Mouse (Mus musculus): ENCODE results near the gene Gm8050. TPM values are rescaled to one million over a fixed set of nuclear protein-coding genes. Genes with fewer than 3 reads are reported as not detected.
"Not testable (repeated sequence)": the region's sequence is repeated elsewhere in the genome, so short reads cannot be mapped to it uniquely, and the experiment has no call there.

Gene Gm8050
- not detected in 2 replicates for polyA plus RNA-seq (2016; fragmentation: Nextera tagmentation; extraction: Ambion mirVana)

GRCm38 (mm10) chr14:6720151-6720550 lies at the start of gene Gm8050:
TSS of gene Gm8050 (minus strand) at chr14:6720251.
- H3K9me3 ChIP-seq; H3K36me3 ChIP-seq (replicated peaks); H3K4me1 ChIP-seq; H3K27me3 ChIP-seq (ENCODE audit: poor library complexity, severe bottlenecking); H3K27ac ChIP-seq; H3K4me3 ChIP-seq; DNase-seq (ENCODE audit: extremely low spot score, low spot score): not testable (repeated sequence)
- WGBS, result 45% methylated on average over 1 of the region's 2 CpGs

- not testable (repeated sequence) for DNase-seq (ENCODE audit: extremely low spot score, low spot score); H3K4me1 ChIP-seq; H3K27me3 ChIP-seq (ENCODE audit: poor library complexity, severe bottlenecking); H3K36me3 ChIP-seq (replicated peaks); H3K9me3 ChIP-seq
- Histone ChIP-seq H3K27ac (peak overlapping the region; percentile 83; the same call in 1 of the 2 replicates), H3K4me3 (peak overlapping the region; percentile 51)
- 0% methylated on average over 6 of the region's 13 CpGs for WGBS
Observed at GRCm38 (mm10) chr14:6757231-6757536, 37.1 kb upstream of the Gm8050 start.

- not testable (repeated sequence) for H3K9me3 ChIP-seq; H3K36me3 ChIP-seq (replicated peaks); H3K27me3 ChIP-seq (ENCODE audit: poor library complexity, severe bottlenecking); H3K4me1 ChIP-seq
- 2% methylated on average over 32 of the region's 67 CpGs for WGBS
- H3K4me3 ChIP-seq, result peak overlapping the region; percentile 51
- DNase-seq (ENCODE audit: extremely low spot score, low spot score), result peak; percentile 12
- H3K27ac ChIP-seq, result peak overlapping the region; percentile 83
Observed at GRCm38 (mm10) chr14:6756384-6757230, 36.6 kb upstream of the Gm8050 start.

DNA sequence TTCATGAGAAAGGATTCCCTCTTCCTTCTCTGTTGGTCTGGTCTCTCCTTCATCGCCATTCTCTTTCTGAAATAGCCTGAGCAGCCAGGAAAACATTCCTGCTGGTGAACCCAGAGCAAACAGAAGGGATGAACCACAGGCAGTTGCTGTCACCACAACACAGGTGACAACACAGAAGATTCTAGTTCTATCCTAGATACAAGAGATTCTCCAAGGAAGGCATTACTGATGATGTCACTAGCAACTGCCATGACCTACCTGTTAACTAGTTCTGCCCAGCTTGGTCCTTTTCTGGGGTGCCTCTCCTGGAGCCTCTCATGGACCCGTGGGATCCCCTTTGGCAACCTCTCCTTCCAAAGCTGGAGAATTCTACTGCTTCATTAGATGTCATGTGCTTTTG lies 22.2 kb upstream of the Gm8050 start, which contains the start of gene Gm3636:
TSS of gene Gm3636 (minus strand) at position 101 of the 400 bp plus-strand sequence.
- WGBS, result no CpG with 5 or more reads among the region's 2 CpGs
- DNase-seq (ENCODE audit: extremely low spot score, low spot score); H3K27me3 ChIP-seq (ENCODE audit: poor library complexity, severe bottlenecking); H3K36me3 ChIP-seq (replicated peaks); H3K27ac ChIP-seq; H3K9me3 ChIP-seq; H3K4me1 ChIP-seq; H3K4me3 ChIP-seq: not testable (repeated sequence)

GRCm38 (mm10) chr14:6684070-6684469 lies 36.0 kb downstream of the Gm8050 start, which contains the start of gene Gm10251:
TSS of gene Gm10251 (minus strand) at chr14:6684170.
- not testable (repeated sequence) for H3K9me3 ChIP-seq; H3K36me3 ChIP-seq (replicated peaks); H3K27ac ChIP-seq; H3K4me3 ChIP-seq; DNase-seq (ENCODE audit: extremely low spot score, low spot score); H3K27me3 ChIP-seq (ENCODE audit: poor library complexity, severe bottlenecking); H3K4me1 ChIP-seq
- no CpG with 5 or more reads among the region's 1 CpGs for whole genome bisulfite sequencing

Other genes with a start within 250 kb of the Gm8050 start
- not detected in 2 replicates for gene Gm8356, start 183.0 kb downstream of the Gm8050 start, polyA plus RNA-seq (2016; fragmentation: Nextera tagmentation; extraction: Ambion mirVana)
- 0.20 and 0.50 TPM in 2 replicates for gene Gm3629, start 129.6 kb downstream of the Gm8050 start, polyA plus RNA-seq (2016; fragmentation: Nextera tagmentation; extraction: Ambion mirVana)
- not detected in 2 replicates for gene Gm3460, start 97.8 kb downstream of the Gm8050 start, polyA plus RNA-seq (2016; fragmentation: Nextera tagmentation; extraction: Ambion mirVana)
- gene Gm10251, start 36.1 kb downstream of the Gm8050 start, polyA plus RNA-seq (2016; fragmentation: Nextera tagmentation; extraction: Ambion mirVana), result not detected in 2 replicates
- 4.7 and 5.1 TPM in 2 replicates for gene Gm3636, start 22.1 kb upstream of the Gm8050 start, polyA plus RNA-seq (2016; fragmentation: Nextera tagmentation; extraction: Ambion mirVana)
- gene Gm8362, start 54.2 kb upstream of the Gm8050 start, polyA plus RNA-seq (2016; fragmentation: Nextera tagmentation; extraction: Ambion mirVana), result not detected in 2 replicates
- gene Gm3642, start 120.1 kb upstream of the Gm8050 start, polyA plus RNA-seq (2016; fragmentation: Nextera tagmentation; extraction: Ambion mirVana), result not detected in 2 replicates
- 1.6 TPM in 2 replicates for gene Gm3667, start 169.7 kb upstream of the Gm8050 start, polyA plus RNA-seq (2016; fragmentation: Nextera tagmentation; extraction: Ambion mirVana)

Measured in forebrain, embryonic 10.5 days (tissue).